Mouse (Mus musculus) neural tube, embryonic 11.5 days (tissue): ENCODE data around the gene Fgf4. TPM values are rescaled to one million over a fixed set of nuclear protein-coding genes. Genes with fewer than 3 reads are reported as not detected.

Experiments used
- ATAC-seq: fragments of 200-750 bp; cut with Nextera tagmentation; 2 replicates; pipeline ENCODE4 v1.8.0; 2017; ENCODE audit warnings: moderate number of reproducible peaks, mild to moderate bottlenecking, moderate TSS enrichment, moderate library complexity; ENCODE audit not compliant: insufficient read depth, low FRiP score, low TSS enrichment
- DNase-seq: peaks from one replicate; pipeline ENCODE4 v3.0.0-alpha.2; 2015; ENCODE audit warnings: low spot score
- H3K27ac ChIP-seq: fragments of 300-500 bp; sonication (generic); 2 replicates; pipeline ENCODE4 v1.5.1; 2014; ENCODE audit warnings: low read depth, mild to moderate bottlenecking, low read length
- H3K27me3 ChIP-seq: fragments of 300-500 bp; sonication (generic); 2 replicates; pipeline ENCODE4 v1.6.1; 2014; ENCODE audit warnings: mild to moderate bottlenecking, low read length, mixed read lengths; ENCODE audit not compliant: control insufficient read depth, insufficient read depth
- H3K36me3 ChIP-seq: fragments of 300-500 bp; sonication (generic); 2 replicates; pipeline ENCODE4 v1.6.1; 2014; ENCODE audit warnings: mild to moderate bottlenecking, low read length, moderate library complexity, mixed read lengths; ENCODE audit not compliant: control insufficient read depth, insufficient read depth
- H3K4me1 ChIP-seq: fragments of 300-500 bp; sonication (generic); 2 replicates; pipeline ENCODE4 v1.6.1; 2014; ENCODE audit warnings: low read length, mixed read lengths; ENCODE audit not compliant: control insufficient read depth, insufficient read depth
- H3K4me2 ChIP-seq: fragments of 300-500 bp; sonication (generic); 2 replicates; pipeline ENCODE4 v1.6.1; 2014; ENCODE audit warnings: low read depth, mild to moderate bottlenecking, moderate library complexity
- H3K4me3 ChIP-seq: fragments of 300-500 bp; sonication (generic); 2 replicates; pipeline ENCODE4 v1.5.1; 2014; ENCODE audit warnings: low read depth, low read length
- H3K9ac ChIP-seq: fragments of 300-500 bp; sonication (generic); 2 replicates; pipeline ENCODE4 v1.6.1; 2014; ENCODE audit warnings: mild to moderate bottlenecking, low read length
- H3K9me3 ChIP-seq: fragments of 300-500 bp; sonication (generic); 2 replicates; pipeline ENCODE4 v1.6.1; 2016; ENCODE audit warnings: low read length; ENCODE audit not compliant: control insufficient read depth
- WGBS: fragments of 180-500 bp; shearing (Covaris S2); extraction: QIAGEN DNeasy Blood & Tissue Kit; methylation state at CpG from one replicate; pipeline ENCODE4 v1.1.7; 2014; 5-methylcytosine and 5-hydroxymethylcytosine counted together
- polyA plus RNA-seq: library from polyadenylated mRNA; unstranded; fragments of >200 nt; fragmentation: Nextera tagmentation; extraction: Ambion mirVana; gene quantifications from 2 replicates; pipeline ENCODE4 v1.2.1, GENCODE M21; 2014

Fgf4 gene
- polyA plus RNA-seq, 1 experiment from 2014 or later, result 0.74 TPM

DNA sequence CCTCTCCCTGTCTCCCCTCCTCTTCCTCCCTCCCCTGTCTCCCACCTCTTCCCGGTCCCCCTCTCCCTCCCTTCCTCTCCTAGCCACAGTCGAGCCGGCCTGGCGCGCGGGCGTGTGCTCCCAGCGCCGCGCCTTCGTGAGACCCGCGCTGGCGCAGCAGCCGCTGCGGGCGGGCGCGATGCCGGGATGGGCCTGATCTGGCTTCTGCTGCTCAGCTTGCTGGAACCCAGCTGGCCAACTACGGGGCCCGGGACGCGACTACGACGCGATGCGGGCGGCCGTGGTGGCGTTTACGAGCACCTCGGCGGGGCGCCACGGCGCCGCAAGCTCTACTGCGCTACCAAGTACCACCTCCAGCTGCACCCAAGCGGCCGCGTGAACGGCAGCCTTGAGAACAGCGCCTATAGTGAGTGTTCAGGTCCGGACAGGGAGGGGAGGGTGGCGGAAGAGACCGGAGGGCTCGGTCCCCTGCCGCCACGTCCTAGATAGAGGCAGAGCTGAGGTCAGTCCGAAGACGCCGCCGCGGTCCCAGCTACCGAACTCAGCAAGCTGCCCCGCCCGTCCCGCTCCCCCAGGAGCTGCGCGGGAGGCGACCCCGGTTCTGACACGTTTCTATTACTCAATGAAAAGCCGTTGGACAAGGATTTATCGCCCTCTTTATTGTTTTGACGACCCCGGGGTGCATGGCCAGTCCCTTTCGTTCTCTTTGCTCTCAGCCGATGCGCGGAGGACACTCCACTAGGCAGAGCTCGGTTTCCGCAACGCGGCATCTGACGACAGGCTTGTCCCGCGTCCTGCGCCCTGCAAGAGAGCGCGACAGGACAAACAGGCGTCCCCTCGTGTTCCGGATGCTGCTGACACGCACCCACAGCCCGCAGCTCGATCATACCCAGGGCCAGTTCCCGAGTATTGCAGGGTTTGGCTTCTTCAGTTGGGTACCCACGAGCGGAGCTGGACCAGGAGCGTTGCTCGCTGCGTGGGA, 8.4 kb upstream of the Fgf4 start:
- Histone ChIP-seq H3K9me3 (no peaks in the 10 kb centered on the region), H3K4me2 (peak overlapping the region; percentile 66), H3K27me3 (peaks cover 48% of the 10 kb centered on the region), H3K4me1 (peaks cover 15% of the 10 kb centered on the region), H3K9ac (peak overlapping the region; percentile 36), H3K27ac (no peak overlapping the region), H3K36me3 (no peaks in the 10 kb centered on the region), H3K4me3 (peak overlapping the region; percentile 40)
- ATAC-seq (peak; percentile 55), DNase-seq (peak; percentile 68)
- WGBS, result under 1% methylated on average over 93 of the region's 94 CpGs

GRCm38 (mm10) chr7:144846158-144846557, 1.0 kb upstream of the Fgf4 start:
- 34% methylated on average over 4 of the region's 4 CpGs for WGBS
- Histone ChIP-seq H3K4me1 (no peaks in the 10 kb centered on the region), H3K4me3 (no peak overlapping the region), H3K4me2 (no peak overlapping the region), H3K27ac (no peak overlapping the region), H3K9ac (no peak overlapping the region), H3K36me3 (no peaks in the 10 kb centered on the region), H3K27me3 (peaks cover 2% of the 10 kb centered on the region; the same call in 1 of the 2 replicates), H3K9me3 (no peaks in the 10 kb centered on the region)
- DNase-seq (peak; percentile 38), ATAC-seq (no peak)

DNA sequence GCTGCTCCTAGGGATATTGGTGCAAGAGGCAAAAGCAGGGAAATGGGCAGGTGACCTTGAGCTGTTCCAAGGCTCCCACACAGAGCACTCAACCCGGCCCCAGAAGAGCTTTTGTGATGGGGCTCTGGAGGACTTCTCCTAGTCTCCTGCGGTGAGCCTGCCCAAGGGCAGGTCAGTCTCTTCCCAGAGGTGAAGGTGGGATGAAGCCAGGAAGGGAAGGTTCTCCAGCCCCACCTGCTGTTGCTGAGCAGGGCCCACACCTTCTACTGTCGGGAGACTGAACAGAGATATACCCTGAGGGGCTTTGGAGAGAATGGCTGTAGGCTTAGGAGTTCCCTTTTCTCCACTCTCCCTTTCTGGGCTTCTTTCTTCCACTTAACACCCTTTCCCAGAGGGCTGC, 4.2 kb downstream of the Fgf4 start:
- WGBS, result 62% methylated on average over 3 of the region's 3 CpGs
- no peaks in the 10 kb centered on the region for H3K27me3 ChIP-seq
- no peak overlapping the region for H3K4me3 ChIP-seq
- H3K27ac ChIP-seq, result no peak overlapping the region
- H3K9me3 ChIP-seq, result no peaks in the 10 kb centered on the region
- ATAC-seq (no peak), DNase-seq (no peak)
- H3K4me2 ChIP-seq, result no peak overlapping the region
- no peaks in the 10 kb centered on the region for H3K4me1 ChIP-seq
- no peaks in the 10 kb centered on the region for H3K36me3 ChIP-seq
- no peak overlapping the region for H3K9ac ChIP-seq

- no peak overlapping the region for H3K4me2 ChIP-seq
- no peaks in the 10 kb centered on the region for H3K9me3 ChIP-seq
- peaks cover 8% of the 10 kb centered on the region for H3K27me3 ChIP-seq
- 59% methylated on average over 3 of the region's 3 CpGs for WGBS
- H3K4me3 ChIP-seq, result no peak overlapping the region
- no peak overlapping the region for H3K9ac ChIP-seq
- no peaks in the 10 kb centered on the region for H3K36me3 ChIP-seq
- no peak overlapping the region for H3K27ac ChIP-seq
- no peaks in the 10 kb centered on the region for H3K4me1 ChIP-seq
- ATAC-seq, result no peak
- DNase-seq, result no peak
Observed at GRCm38 (mm10) chr7:144854966-144855365, 7.8 kb downstream of the Fgf4 start.

- Histone ChIP-seq H3K36me3 (no peaks in the 10 kb centered on the region), H3K9ac (no peak overlapping the region), H3K27me3 (peaks cover 30% of the 10 kb centered on the region), H3K4me2 (no peak overlapping the region), H3K4me3 (no peak overlapping the region), H3K4me1 (no peaks in the 10 kb centered on the region; the same call in 1 of the 2 replicates), H3K9me3 (no peaks in the 10 kb centered on the region), H3K27ac (no peak overlapping the region)
- DNase-seq (no peak), ATAC-seq (no peak)
- 92% methylated on average over 7 of the region's 7 CpGs for WGBS
Observed at GRCm38 (mm10) chr7:144857158-144857557, 10.0 kb downstream of the Fgf4 start.

DNA sequence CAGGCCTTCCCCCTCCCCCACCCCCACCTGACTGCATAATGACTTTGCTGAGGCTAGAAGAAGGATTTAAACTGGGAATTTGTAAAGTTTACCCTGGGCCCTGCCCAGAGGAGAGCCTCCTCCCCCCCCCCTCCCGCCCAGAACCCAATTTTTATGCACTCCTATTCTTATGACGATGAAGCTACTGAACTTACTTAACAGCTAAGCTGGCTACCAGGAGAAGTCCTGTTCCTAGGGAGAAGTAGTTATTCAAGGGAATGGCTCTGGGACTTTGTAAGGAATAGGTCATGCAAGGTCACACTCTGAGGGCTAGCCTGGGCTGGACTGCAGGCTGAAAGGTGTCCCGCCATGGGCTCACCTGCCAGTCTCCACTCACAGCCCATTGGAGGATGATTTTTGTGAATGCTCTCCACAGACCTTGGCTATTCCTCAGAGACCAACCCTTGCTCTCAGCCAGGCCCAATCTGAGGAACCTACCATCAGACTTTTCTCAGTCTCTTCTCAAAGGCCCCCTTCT, 10.7 kb downstream of the Fgf4 start:
- peaks cover 37% of the 10 kb centered on the region for H3K27me3 ChIP-seq
- no peak overlapping the region for H3K4me2 ChIP-seq
- DNase-seq (no peak), ATAC-seq (no peak)
- no peaks in the 10 kb centered on the region for H3K36me3 ChIP-seq
- no peak overlapping the region for H3K4me3 ChIP-seq
- 80% methylated on average over 3 of the region's 3 CpGs for WGBS
- H3K27ac ChIP-seq, result no peak overlapping the region
- H3K9me3 ChIP-seq, result no peaks in the 10 kb centered on the region
- H3K4me1 ChIP-seq, result no peaks in the 10 kb centered on the region; the same call in 1 of the 2 replicates
- no peak overlapping the region for H3K9ac ChIP-seq

GRCm38 (mm10) chr7:144858702-144859101, 11.5 kb downstream of the Fgf4 start:
- H3K27ac ChIP-seq, result no peak overlapping the region
- ATAC-seq, result no peak
- no peak overlapping the region for H3K4me3 ChIP-seq
- WGBS, result 86% methylated on average over 1 of the region's 1 CpGs
- no peak overlapping the region for H3K9ac ChIP-seq
- no peak overlapping the region for H3K4me2 ChIP-seq
- no peaks in the 10 kb centered on the region; the same call in 1 of the 2 replicates for H3K4me1 ChIP-seq
- no peaks in the 10 kb centered on the region for H3K9me3 ChIP-seq
- H3K36me3 ChIP-seq, result no peaks in the 10 kb centered on the region
- peaks cover 45% of the 10 kb centered on the region for H3K27me3 ChIP-seq
- DNase-seq, result peak; percentile 6

DNA sequence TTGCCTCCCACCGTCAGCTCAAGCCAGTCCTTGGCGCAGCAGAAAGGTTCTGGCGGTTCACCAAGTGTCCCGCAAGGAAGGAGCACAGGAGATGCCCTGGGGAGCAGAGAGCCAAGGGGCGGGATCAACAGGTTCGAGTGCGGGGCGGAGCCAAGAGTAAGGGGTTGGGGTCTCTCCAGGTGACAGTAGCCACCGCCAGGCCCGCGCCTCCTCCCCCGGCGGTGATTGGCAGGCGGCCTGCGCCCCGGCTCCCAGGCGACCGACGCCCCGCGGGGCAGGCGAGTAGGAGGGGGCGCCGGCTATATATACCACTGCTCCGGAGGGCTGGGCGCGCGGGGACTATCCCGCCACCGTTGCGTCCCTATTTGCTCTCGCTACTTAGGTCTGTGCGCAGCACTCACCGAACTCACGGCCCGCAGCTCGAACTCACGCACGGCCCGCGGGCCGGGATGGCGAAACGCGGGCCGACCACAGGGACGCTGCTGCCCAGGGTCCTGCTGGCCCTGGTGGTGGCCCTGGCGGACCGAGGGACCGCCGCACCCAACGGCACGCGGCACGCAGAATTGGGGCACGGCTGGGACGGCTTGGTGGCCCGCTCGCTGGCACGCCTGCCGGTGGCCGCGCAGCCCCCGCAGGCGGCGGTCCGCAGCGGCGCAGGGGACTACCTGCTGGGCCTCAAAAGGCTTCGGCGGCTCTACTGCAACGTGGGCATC, 14.0 kb downstream of the Fgf4 start:
- Histone ChIP-seq H3K27ac (no peak overlapping the region), H3K9ac (no peak overlapping the region), H3K4me1 (no peaks in the 10 kb centered on the region; the same call in 1 of the 2 replicates), H3K4me2 (peak overlapping the region; percentile 29), H3K9me3 (no peaks in the 10 kb centered on the region), H3K4me3 (peak overlapping the region; percentile 17), H3K36me3 (no peaks in the 10 kb centered on the region), H3K27me3 (peaks cover 62% of the 10 kb centered on the region)
- DNase-seq (peak; percentile 33), ATAC-seq (no peak)
- WGBS, result under 1% methylated on average over 63 of the region's 72 CpGs
